Mouse (Mus musculus) neural tube, embryonic 14.5 days (tissue): ENCODE data around the gene Bloc1s5. TPM values are rescaled to one million over a fixed set of nuclear protein-coding genes. Genes with fewer than 3 reads are reported as not detected.

Experiments used
- ATAC-seq: fragments of 200-750 bp; cut with Nextera tagmentation; 2 replicates; pipeline ENCODE4 v1.8.0; 2017; ENCODE audit warnings: low read depth, mild to moderate bottlenecking, moderate TSS enrichment, moderate library complexity
- H3K27ac ChIP-seq: fragments of 300-500 bp; sonication (generic); 2 replicates; pipeline ENCODE4 v1.5.1; 2014; ENCODE audit warnings: low read depth, mild to moderate bottlenecking, control low read depth, low read length, moderate library complexity, mixed read lengths
- H3K27me3 ChIP-seq: fragments of 300-500 bp; sonication (generic); 2 replicates; pipeline ENCODE4 v1.6.1; 2014; ENCODE audit warnings: low read length; ENCODE audit not compliant: control insufficient read depth, insufficient read depth
- H3K36me3 ChIP-seq: fragments of 300-500 bp; sonication (generic); 2 replicates; pipeline ENCODE4 v1.6.1; 2014; ENCODE audit warnings: low read length, mixed read lengths; ENCODE audit not compliant: control insufficient read depth, insufficient read depth
- H3K4me1 ChIP-seq: fragments of 300-500 bp; sonication (generic); 2 replicates; pipeline ENCODE4 v1.6.1; 2014; ENCODE audit warnings: low read length; ENCODE audit not compliant: control insufficient read depth, insufficient read depth
- H3K4me2 ChIP-seq: fragments of 300-500 bp; sonication (generic); 2 replicates; pipeline ENCODE4 v1.6.1; 2014; ENCODE audit warnings: mild to moderate bottlenecking, low read depth, low read length, control low read depth
- H3K4me3 ChIP-seq: fragments of 300-500 bp; sonication (generic); 2 replicates; pipeline ENCODE4 v1.5.1; 2014; ENCODE audit warnings: low read depth, low read length, control low read depth, mixed read lengths
- H3K9ac ChIP-seq: fragments of 300-500 bp; sonication (generic); replicated peaks from 2 replicates; pipeline ENCODE4 v1.6.1; 2014; ENCODE audit warnings: low read depth, mild to moderate bottlenecking, control low read depth, low read length, mixed read lengths
- H3K9me3 ChIP-seq: fragments of 300-500 bp; sonication (generic); 2 replicates; pipeline ENCODE4 v1.6.1; 2016; ENCODE audit warnings: low read length; ENCODE audit not compliant: control insufficient read depth
- WGBS: fragments of 180-500 bp; shearing (Covaris S2); extraction: QIAGEN DNeasy Blood & Tissue Kit; methylation state at CpG from one replicate; pipeline ENCODE4 v1.1.7; 2014; 5-methylcytosine and 5-hydroxymethylcytosine counted together
- polyA plus RNA-seq: library from polyadenylated mRNA; unstranded; fragments of >200 nt; fragmentation: Nextera tagmentation; extraction: Ambion mirVana; gene quantifications from 2 replicates; pipeline ENCODE4 v1.2.1, GENCODE M21; 2014

The Bloc1s5 gene
- polyA plus RNA-seq, 1 experiment from 2014 or later = 18.1 TPM

GRCm38 (mm10) chr13:38650292-38650691 lies 15.4 kb upstream of the Bloc1s5 start:
- ATAC-seq = no peak
- H3K27me3 ChIP-seq = no peaks in the 10 kb centered on the region
- H3K9me3 ChIP-seq = no peaks in the 10 kb centered on the region
- H3K4me3 ChIP-seq = no peak overlapping the region
- 96% methylated on average over 4 of the region's 4 CpGs for WGBS
- H3K9ac ChIP-seq = no peak overlapping the region
- no peaks in the 10 kb centered on the region for H3K4me1 ChIP-seq
- peaks cover 53% of the 10 kb centered on the region for H3K36me3 ChIP-seq
- no peak overlapping the region for H3K27ac ChIP-seq
- no peak overlapping the region for H3K4me2 ChIP-seq

DNA sequence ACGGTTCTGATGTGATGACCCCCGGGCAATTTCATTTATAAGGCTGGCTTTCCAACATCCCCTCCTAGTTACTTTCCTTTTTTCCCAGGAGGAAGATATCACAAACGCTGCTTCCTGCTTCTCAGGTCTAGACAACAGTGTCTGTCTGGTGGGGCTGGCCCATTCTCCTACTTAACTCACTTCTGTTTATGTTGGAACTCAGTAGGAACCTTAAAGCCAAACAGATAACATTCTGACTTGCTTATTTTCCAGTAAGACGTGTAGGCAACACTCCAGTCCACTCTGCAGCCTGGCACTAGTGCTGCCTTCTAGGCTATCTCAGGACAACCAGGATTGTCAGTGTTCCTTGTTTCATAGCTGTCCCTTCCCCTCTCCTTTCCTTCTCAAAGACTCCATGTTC lies 14.2 kb upstream of the Bloc1s5 start:
- H3K27ac ChIP-seq = no peak overlapping the region
- no peaks in the 10 kb centered on the region for H3K9me3 ChIP-seq
- H3K4me2 ChIP-seq = no peak overlapping the region
- H3K4me3 ChIP-seq = no peak overlapping the region
- WGBS = 90% methylated on average over 4 of the region's 4 CpGs
- no peaks in the 10 kb centered on the region for H3K27me3 ChIP-seq
- H3K4me1 ChIP-seq = no peaks in the 10 kb centered on the region
- no peak overlapping the region for H3K9ac ChIP-seq
- ATAC-seq = no peak
- peaks cover 47% of the 10 kb centered on the region for H3K36me3 ChIP-seq

- H3K4me3 ChIP-seq = no peak overlapping the region
- WGBS = 67% methylated on average over 5 of the region's 5 CpGs
- no peaks in the 10 kb centered on the region for H3K4me1 ChIP-seq
- peak; percentile 54; the same call in 1 of the 2 replicates for ATAC-seq
- peaks cover 17% of the 10 kb centered on the region; the same call in 1 of the 2 replicates for H3K36me3 ChIP-seq
- no peak overlapping the region for H3K9ac ChIP-seq
- H3K27me3 ChIP-seq = no peaks in the 10 kb centered on the region
- H3K4me2 ChIP-seq = no peak overlapping the region
- H3K27ac ChIP-seq = no peak overlapping the region
- no peaks in the 10 kb centered on the region for H3K9me3 ChIP-seq
Observed at GRCm38 (mm10) chr13:38641414-38641813, 6.5 kb upstream of the Bloc1s5 start.

GRCm38 (mm10) chr13:38640961-38641360 lies 6.1 kb upstream of the Bloc1s5 start:
- H3K4me2 ChIP-seq = no peak overlapping the region
- H3K4me3 ChIP-seq = no peak overlapping the region
- 88% methylated on average over 5 of the region's 5 CpGs for WGBS
- peaks cover 15% of the 10 kb centered on the region; the same call in 1 of the 2 replicates for H3K36me3 ChIP-seq
- H3K9me3 ChIP-seq = no peaks in the 10 kb centered on the region
- H3K4me1 ChIP-seq = no peaks in the 10 kb centered on the region
- no peaks in the 10 kb centered on the region for H3K27me3 ChIP-seq
- H3K9ac ChIP-seq = no peak overlapping the region
- no peak for ATAC-seq
- no peak overlapping the region for H3K27ac ChIP-seq

GRCm38 (mm10) chr13:38638694-38639093 lies 3.8 kb upstream of the Bloc1s5 start:
- H3K27me3 ChIP-seq = no peaks in the 10 kb centered on the region
- no peak overlapping the region for H3K27ac ChIP-seq
- H3K4me1 ChIP-seq = no peaks in the 10 kb centered on the region
- H3K4me3 ChIP-seq = no peak overlapping the region
- WGBS = 78% methylated on average over 11 of the region's 11 CpGs
- peaks cover 4% of the 10 kb centered on the region; the same call in 1 of the 2 replicates for H3K36me3 ChIP-seq
- no peak for ATAC-seq
- H3K4me2 ChIP-seq = no peak overlapping the region
- H3K9me3 ChIP-seq = no peaks in the 10 kb centered on the region
- H3K9ac ChIP-seq = no peak overlapping the region

DNA sequence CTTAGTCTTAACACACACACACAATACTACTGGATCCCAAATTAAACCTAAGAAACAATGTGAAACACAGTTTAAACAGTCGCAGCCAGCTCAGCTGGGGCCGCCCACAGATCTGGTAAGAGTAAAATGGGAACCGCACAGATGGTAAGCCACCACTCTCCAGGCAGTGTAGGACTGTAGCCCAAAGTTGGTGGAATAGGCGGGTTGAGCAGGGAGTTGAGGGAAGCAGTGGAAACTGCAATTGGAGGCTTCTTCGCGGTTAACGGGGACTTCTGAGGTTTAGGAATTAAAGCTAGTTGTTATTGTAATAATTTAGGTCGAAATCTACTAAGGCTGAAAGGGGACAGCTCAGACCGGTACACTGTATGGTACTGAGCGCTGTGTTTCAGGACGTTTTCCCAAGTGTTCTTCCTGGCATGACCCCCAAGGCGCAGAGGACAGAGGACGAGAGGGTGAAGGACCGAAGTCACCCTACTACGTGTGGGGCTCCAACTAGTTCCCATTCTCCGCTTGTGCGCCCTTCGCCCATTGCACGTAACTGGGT lies 581 bp downstream of the Bloc1s5 start:
- Histone ChIP-seq H3K9me3 (no peaks in the 10 kb centered on the region), H3K4me2 (peak overlapping the region; percentile 84), H3K36me3 (no peaks in the 10 kb centered on the region), H3K27me3 (no peaks in the 10 kb centered on the region), H3K4me3 (peak overlapping the region; percentile 89), H3K4me1 (no peaks in the 10 kb centered on the region), H3K27ac (peak overlapping the region; percentile 60), H3K9ac (peak overlapping the region; percentile 83)
- under 1% methylated on average over 19 of the region's 19 CpGs for WGBS
- ATAC-seq = peak; percentile 85

DNA sequence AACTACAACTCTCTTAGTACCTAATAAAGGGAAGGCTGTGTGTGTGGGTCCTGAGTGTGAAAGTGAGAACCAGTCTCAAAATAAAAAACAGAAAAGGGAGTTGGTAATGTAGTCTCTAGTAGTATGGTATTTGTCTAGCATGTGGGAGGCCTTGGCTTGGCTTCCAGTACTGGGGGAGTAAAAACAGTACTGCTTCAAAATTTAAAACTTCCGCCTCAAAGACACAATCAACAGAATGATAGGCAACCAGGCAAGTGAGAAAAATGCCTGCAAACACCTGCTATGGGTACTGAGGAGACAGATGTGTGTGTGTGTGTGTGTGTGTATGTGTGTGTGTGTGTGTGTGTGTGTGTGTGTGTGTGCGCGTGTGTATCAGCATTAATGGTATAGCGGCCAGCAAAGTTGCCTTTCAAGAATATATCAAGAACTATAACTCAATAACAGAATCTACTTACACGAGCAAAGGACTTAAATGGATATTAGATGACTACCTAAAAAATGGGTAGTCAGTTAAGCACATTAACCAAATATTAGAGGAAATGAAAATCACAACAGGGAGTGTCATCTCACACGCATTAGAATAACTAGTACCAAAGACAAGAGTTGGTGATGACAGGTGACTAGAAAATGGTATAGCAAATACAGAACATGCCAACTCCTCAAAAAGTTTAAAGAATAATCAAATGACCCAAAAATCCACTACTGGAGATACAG lies 1.5 kb downstream of the Bloc1s5 start:
- Histone ChIP-seq H3K4me3 (no peak overlapping the region), H3K4me1 (no peaks in the 10 kb centered on the region)
- WGBS = 95% methylated on average over 6 of the region's 6 CpGs

DNA sequence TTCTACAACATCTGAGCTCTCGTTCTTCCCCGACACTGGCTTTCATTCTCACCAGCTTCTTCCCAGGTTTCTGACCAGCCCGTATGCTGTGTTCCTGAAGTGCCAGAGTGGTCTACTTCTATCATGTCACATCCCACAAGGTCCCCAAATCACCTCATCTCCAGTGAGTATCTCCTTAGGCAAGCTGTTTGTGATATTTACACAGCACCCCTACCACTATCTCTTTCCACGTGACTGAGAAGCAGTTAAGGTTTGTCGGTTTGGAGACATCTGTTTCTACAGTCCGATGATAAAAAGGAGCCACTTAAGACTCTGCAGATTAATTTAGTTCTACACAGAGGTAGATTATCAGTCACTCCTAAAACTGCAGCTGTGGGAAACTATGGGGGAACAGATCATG lies 2.4 kb downstream of the Bloc1s5 start:
- H3K36me3 ChIP-seq = no peaks in the 10 kb centered on the region
- H3K27me3 ChIP-seq = no peaks in the 10 kb centered on the region
- H3K9ac ChIP-seq = no peak overlapping the region
- ATAC-seq = no peak
- WGBS = 94% methylated on average over 6 of the region's 6 CpGs
- H3K4me2 ChIP-seq = no peak overlapping the region
- H3K4me3 ChIP-seq = no peak overlapping the region
- no peaks in the 10 kb centered on the region for H3K4me1 ChIP-seq
- H3K9me3 ChIP-seq = no peaks in the 10 kb centered on the region
- no peak overlapping the region for H3K27ac ChIP-seq

More for the DNA sequence above, 1.5 kb downstream of the Bloc1s5 start:
- Histone ChIP-seq H3K9me3 (no peaks in the 10 kb centered on the region), H3K27ac (no peak overlapping the region), H3K9ac (no peak overlapping the region), H3K27me3 (no peaks in the 10 kb centered on the region), H3K36me3 (no peaks in the 10 kb centered on the region), H3K4me2 (no peak overlapping the region; the same call in 1 of the 2 replicates)
- ATAC-seq = no peak

GRCm38 (mm10) chr13:38626229-38626525 lies 8.7 kb downstream of the Bloc1s5 start:
- Histone ChIP-seq H3K4me2 (no peak overlapping the region), H3K27ac (no peak overlapping the region), H3K4me3 (no peak overlapping the region), H3K4me1 (no peaks in the 10 kb centered on the region), H3K9ac (no peak overlapping the region), H3K27me3 (no peaks in the 10 kb centered on the region), H3K36me3 (no peaks in the 10 kb centered on the region; the same call in 1 of the 2 replicates), H3K9me3 (no peaks in the 10 kb centered on the region)
- 29% methylated on average over 6 of the region's 6 CpGs for WGBS
- no peak for ATAC-seq
